Mouse (Mus musculus) midbrain, postnatal 0 days (tissue): ENCODE data around the gene Ggt1. TPM values are rescaled to one million over a fixed set of nuclear protein-coding genes. Genes with fewer than 3 reads are reported as not detected.

Source experiments
- ATAC-seq: fragments of 200-750 bp; cut with Nextera tagmentation; 2 replicates; pipeline ENCODE4 v1.8.0; 2017; ENCODE audit warnings: moderate number of reproducible peaks, mild to moderate bottlenecking, moderate TSS enrichment, moderate library complexity; ENCODE audit not compliant: low FRiP score
- DNase-seq: peaks from one replicate; pipeline ENCODE4 v3.0.0-alpha.2; 2015; ENCODE audit warnings: low spot score
- H3K27ac ChIP-seq: fragments of 300-500 bp; sonication (generic); 2 replicates; pipeline ENCODE4 v1.5.1; 2014; ENCODE audit warnings: low read depth, mild to moderate bottlenecking, low read length, mixed read lengths
- H3K27me3 ChIP-seq: fragments of 300-500 bp; sonication (generic); 2 replicates; pipeline ENCODE4 v1.6.1; 2014; ENCODE audit warnings: low read length, control low read depth, mixed read lengths; ENCODE audit not compliant: insufficient read depth
- H3K36me3 ChIP-seq: fragments of 300-500 bp; sonication (generic); 2 replicates; pipeline ENCODE4 v1.6.1; 2014; ENCODE audit warnings: low read length, control low read depth, mixed read lengths; ENCODE audit not compliant: insufficient read depth
- H3K4me1 ChIP-seq: fragments of 300-500 bp; sonication (generic); 2 replicates; pipeline ENCODE4 v1.6.1; 2014; ENCODE audit warnings: mild to moderate bottlenecking, control low read depth, antibody characterized with exemption, low read length, mixed read lengths; ENCODE audit not compliant: insufficient read depth
- H3K4me2 ChIP-seq: fragments of 300-500 bp; sonication (generic); 2 replicates; pipeline ENCODE4 v1.6.1; 2014; ENCODE audit warnings: low read depth, mild to moderate bottlenecking, low read length, mixed read lengths; ENCODE audit not compliant: poor library complexity, severe bottlenecking
- H3K4me3 ChIP-seq: fragments of 300-500 bp; sonication (generic); 2 replicates; pipeline ENCODE4 v1.5.1; 2014; ENCODE audit warnings: low read depth, mild to moderate bottlenecking, low read length, moderate library complexity
- H3K9ac ChIP-seq: fragments of 300-500 bp; sonication (generic); replicated peaks from 2 replicates; pipeline ENCODE4 v1.6.1; 2014; ENCODE audit warnings: mild to moderate bottlenecking, low read length, moderate library complexity, mixed read lengths; ENCODE audit not compliant: poor library complexity, severe bottlenecking
- H3K9me3 ChIP-seq: fragments of 300-500 bp; sonication (generic); 2 replicates; pipeline ENCODE4 v1.6.1; 2016; ENCODE audit warnings: low read length, control low read depth
- CTCF ChIP-seq: IDR thresholded peaks from 2 replicates; pipeline ENCODE4 v1.5.1; 2016; ENCODE audit warnings: antibody characterized with exemption, mild to moderate bottlenecking
- WGBS: fragments of 180-500 bp; shearing (Covaris S2); extraction: QIAGEN DNeasy Blood & Tissue Kit; methylation state at CpG from one replicate; pipeline ENCODE4 v1.1.7; 2014; 5-methylcytosine and 5-hydroxymethylcytosine counted together
- polyA plus RNA-seq: library from polyadenylated mRNA; unstranded; fragments of >200 nt; fragmentation: Nextera tagmentation; extraction: Ambion mirVana; gene quantifications from 2 replicates; pipeline ENCODE4 v1.2.1, GENCODE M21; 2015
- total RNA-seq: library from RNA; depleted of rRNA; stranded (reverse); fragments of >200 nt; gene quantifications from 2 replicates; pipeline ENCODE4 v1.2.3, GENCODE M21; 2014

Gene Ggt1
- total and polyA plus RNA-seq, 2 experiments from 2014 or later: 1.0 to 1.4 TPM

GRCm38 (mm10) chr10:75534934-75535333 is 26.5 kb upstream of the Ggt1 start:
- no peak overlapping the region for H3K27ac ChIP-seq
- H3K36me3 ChIP-seq: peaks cover 34% of the 10 kb centered on the region
- H3K4me3 ChIP-seq: no peak overlapping the region
- H3K27me3 ChIP-seq: no peaks in the 10 kb centered on the region
- TF ChIP-seq CTCF: no peak
- WGBS: 86% methylated on average over 8 of the region's 8 CpGs
- H3K4me2 ChIP-seq: no peak overlapping the region
- H3K9me3 ChIP-seq: no peaks in the 10 kb centered on the region
- DNase-seq: peak; percentile 47
- no peaks in the 10 kb centered on the region for H3K4me1 ChIP-seq
- no peak for ATAC-seq
- no peak overlapping the region for H3K9ac ChIP-seq

- DNase-seq: no peak
- no peak overlapping the region for H3K9ac ChIP-seq
- H3K27ac ChIP-seq: no peak overlapping the region
- no peaks in the 10 kb centered on the region for H3K4me1 ChIP-seq
- H3K4me3 ChIP-seq: no peak overlapping the region
- no peaks in the 10 kb centered on the region for H3K27me3 ChIP-seq
- H3K4me2 ChIP-seq: no peak overlapping the region
- 91% methylated on average over 2 of the region's 2 CpGs for WGBS
- TF ChIP-seq CTCF: no peak
- ATAC-seq: no peak
- peaks cover 34% of the 10 kb centered on the region for H3K36me3 ChIP-seq
- no peaks in the 10 kb centered on the region for H3K9me3 ChIP-seq
These were observed 26.0 kb upstream of the Ggt1 start for GRCm38 (mm10) chr10:75535423-75535822.

GRCm38 (mm10) chr10:75536123-75536522 is 25.3 kb upstream of the Ggt1 start:
- H3K36me3 ChIP-seq: peaks cover 30% of the 10 kb centered on the region
- H3K9me3 ChIP-seq: no peaks in the 10 kb centered on the region
- H3K4me1 ChIP-seq: no peaks in the 10 kb centered on the region
- H3K27me3 ChIP-seq: no peaks in the 10 kb centered on the region
- 93% methylated on average over 5 of the region's 5 CpGs for WGBS
- no peak for TF ChIP-seq CTCF
- H3K27ac ChIP-seq: no peak overlapping the region
- no peak overlapping the region for H3K4me2 ChIP-seq
- no peak overlapping the region for H3K4me3 ChIP-seq
- ATAC-seq: no peak
- no peak overlapping the region for H3K9ac ChIP-seq
- no peak for DNase-seq

GRCm38 (mm10) chr10:75547901-75548300 is 13.5 kb upstream of the Ggt1 start:
- 71% methylated on average over 7 of the region's 7 CpGs for WGBS
- DNase-seq (no peak), ATAC-seq (no peak)
- no peak overlapping the region for H3K4me2 ChIP-seq
- no peak overlapping the region for H3K9ac ChIP-seq
- peaks cover 3% of the 10 kb centered on the region for H3K36me3 ChIP-seq
- no peak overlapping the region for H3K4me3 ChIP-seq
- H3K4me1 ChIP-seq: no peaks in the 10 kb centered on the region
- no peaks in the 10 kb centered on the region for H3K9me3 ChIP-seq
- no peaks in the 10 kb centered on the region for H3K27me3 ChIP-seq
- TF ChIP-seq CTCF: no peak
- no peak overlapping the region for H3K27ac ChIP-seq

- H3K4me2 ChIP-seq: no peak overlapping the region
- TF ChIP-seq CTCF: no peak
- H3K9me3 ChIP-seq: no peaks in the 10 kb centered on the region
- no peaks in the 10 kb centered on the region for H3K4me1 ChIP-seq
- H3K27me3 ChIP-seq: no peaks in the 10 kb centered on the region
- no peak overlapping the region for H3K4me3 ChIP-seq
- no peak overlapping the region for H3K27ac ChIP-seq
- no peak for ATAC-seq
- no peak overlapping the region for H3K9ac ChIP-seq
- peaks cover 9% of the 10 kb centered on the region for H3K36me3 ChIP-seq
- WGBS: 57% methylated on average over 14 of the region's 14 CpGs
- peak; percentile 25 for DNase-seq
These were observed 12.9 kb upstream of the Ggt1 start for GRCm38 (mm10) chr10:75548486-75548885.

GRCm38 (mm10) chr10:75549886-75550285 is 11.5 kb upstream of the Ggt1 start:
- 72% methylated on average over 7 of the region's 7 CpGs for WGBS
- no peaks in the 10 kb centered on the region for H3K27me3 ChIP-seq
- TF ChIP-seq CTCF: no peak
- no peak overlapping the region for H3K9ac ChIP-seq
- no peak overlapping the region for H3K27ac ChIP-seq
- no peak overlapping the region for H3K4me2 ChIP-seq
- DNase-seq: no peak
- H3K9me3 ChIP-seq: no peaks in the 10 kb centered on the region
- no peak for ATAC-seq
- H3K36me3 ChIP-seq: peaks cover 16% of the 10 kb centered on the region
- H3K4me1 ChIP-seq: no peaks in the 10 kb centered on the region
- H3K4me3 ChIP-seq: no peak overlapping the region
